Mouse (Mus musculus) cerebellum, postnatal 4 days (tissue): ENCODE data around the gene Krtap9-3.
A peak's percentile ranks its signal among the peaks of the same experiment; 100 is the strongest.
"Not testable (repeated sequence)": the region's sequence is repeated elsewhere in the genome, so short reads cannot be mapped to it uniquely, and the experiment has no call there.

ENCODE experiments used
- DNase-seq, 2 experiments: peaks; one replicate each; pipeline ENCODE4 v3.0.0; 2022; ENCODE audit warnings: low spot score in 2 of 2, mixed read lengths in 1 of 2

The Krtap9-3 gene

GRCm38 (mm10) chr11:99597742-99598141 lies at the start of gene Krtap9-3:
Gene Krtap9-3, minus strand, starts transcription at chr11:99598105.
- DNase-seq = not testable (repeated sequence)

DNA sequence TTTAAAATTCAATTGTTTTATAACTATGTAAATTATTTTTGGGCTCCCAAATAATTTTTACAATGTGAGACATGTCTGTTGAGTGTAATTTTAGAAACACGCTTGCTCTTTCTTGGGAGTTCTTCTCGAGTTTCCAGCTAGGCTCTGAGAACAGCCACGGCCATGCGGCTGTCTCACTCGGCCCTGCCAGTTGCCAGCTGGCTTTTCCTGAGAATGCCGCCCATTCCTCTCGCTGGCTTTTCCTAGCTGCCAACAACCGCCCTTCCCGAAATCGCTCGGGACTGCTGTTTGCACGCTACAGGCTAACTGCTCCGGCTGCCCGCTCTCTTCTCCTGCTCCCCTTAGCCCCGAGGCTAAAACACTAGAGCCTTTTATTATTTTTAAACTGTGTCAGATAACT lies 48.5 kb upstream of the Krtap9-3 start:
- DNase-seq = no peak

DNA sequence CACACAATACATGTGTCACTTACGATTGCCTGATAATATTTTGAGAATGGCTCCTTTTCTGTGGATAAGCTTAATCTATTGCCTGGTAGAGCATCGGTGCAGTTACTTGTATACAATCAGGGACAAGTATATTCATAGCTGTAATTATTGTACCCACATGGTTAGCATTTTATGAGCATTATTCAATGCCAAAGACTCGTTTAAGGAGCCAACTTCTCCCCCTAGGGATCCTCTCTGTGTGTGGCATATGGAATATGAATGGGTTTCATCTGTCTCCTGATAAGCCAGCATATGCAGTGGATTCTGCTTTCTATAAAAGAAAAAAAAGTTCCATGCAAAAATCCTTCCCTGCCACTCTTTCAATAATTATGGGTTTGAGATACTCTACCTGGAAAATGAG lies 46.4 kb upstream of the Krtap9-3 start:
- no peak for DNase-seq

DNA sequence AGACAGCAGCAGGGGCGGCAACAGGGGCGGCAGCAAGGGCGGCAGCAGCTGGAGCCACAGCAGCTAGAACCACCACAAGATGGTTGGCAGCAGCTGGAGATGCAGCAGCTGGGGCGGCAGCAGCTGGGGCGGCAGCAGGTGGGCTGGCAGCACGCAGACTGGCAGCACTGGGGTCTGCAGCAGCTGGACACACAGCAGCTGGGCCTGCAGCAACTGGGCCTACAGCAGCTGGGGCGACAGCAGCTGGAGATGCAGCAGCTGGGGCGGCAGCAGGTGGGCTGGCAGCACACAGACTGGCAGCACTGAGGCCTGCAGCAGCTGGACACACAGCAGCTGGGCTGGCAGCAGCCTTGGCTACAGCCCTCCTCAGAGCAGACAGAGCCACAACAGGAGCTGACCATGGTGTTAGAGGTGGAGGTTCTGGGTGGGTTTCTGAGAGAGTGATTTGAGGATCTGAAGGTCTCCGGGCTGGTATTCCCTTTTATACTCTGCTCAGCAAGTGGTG lies 45.8 kb upstream of the Krtap9-3 start, which contains the start of gene Krtap4-7:
TSS of gene Krtap4-7 (minus strand) at position 455 of the 505 bp plus-strand sequence.
- DNase-seq = not testable (repeated sequence)

- no peak for DNase-seq
Observed at GRCm38 (mm10) chr11:99640926-99641325, 43.0 kb upstream of the Krtap9-3 start.

DNA sequence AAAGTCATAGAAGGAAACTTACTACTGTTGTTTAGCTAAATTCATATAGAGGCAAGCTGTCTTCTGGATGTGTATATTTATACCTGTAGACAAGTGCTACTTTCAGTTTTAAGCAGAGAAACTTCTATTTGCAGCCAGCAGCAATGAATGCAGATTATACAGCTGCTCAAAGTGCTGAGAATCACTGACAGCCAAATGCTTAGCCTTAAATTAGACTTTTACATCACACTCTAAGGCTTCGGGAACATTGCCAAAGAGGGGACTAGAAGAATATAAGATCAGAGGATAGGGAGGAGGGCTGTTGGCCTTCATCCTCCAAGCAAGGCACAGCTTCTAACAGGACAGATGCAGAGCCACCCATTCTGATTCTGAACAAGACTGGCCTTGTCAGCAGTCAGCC lies 39.2 kb upstream of the Krtap9-3 start:
- no peak for DNase-seq

- DNase-seq = no peak
Observed at GRCm38 (mm10) chr11:99634653-99635134, 36.8 kb upstream of the Krtap9-3 start, which contains the start of gene Krtap4-2. Gene Krtap4-2, minus strand, starts transcription at chr11:99635084.

DNA sequence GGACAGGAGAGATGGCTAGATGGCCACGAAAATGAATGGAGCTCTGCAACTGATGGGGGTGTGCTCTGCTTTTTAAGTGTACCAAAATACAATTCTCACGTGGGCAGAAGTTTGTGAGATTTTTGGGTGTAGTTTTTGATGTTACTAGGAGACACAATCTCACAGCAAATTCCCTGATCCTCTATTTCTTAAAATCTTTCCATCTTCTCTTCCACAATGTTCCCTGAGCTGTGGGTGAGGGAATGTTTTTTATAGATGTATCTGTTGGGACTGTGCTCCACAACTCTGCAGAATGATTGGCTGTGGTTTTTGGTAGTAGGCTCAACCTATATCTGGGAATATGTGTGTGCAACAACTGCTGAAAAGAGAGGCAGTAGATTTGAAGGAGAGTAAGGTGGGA lies 35.4 kb upstream of the Krtap9-3 start:
- no peak for DNase-seq

GRCm38 (mm10) chr11:99630890-99631289 lies 33.0 kb upstream of the Krtap9-3 start:
- no peak for DNase-seq

GRCm38 (mm10) chr11:99628138-99628537 lies 30.2 kb upstream of the Krtap9-3 start, which contains the start of gene Krtap4-1:
Gene Krtap4-1, minus strand, starts transcription at chr11:99628238.
- DNase-seq = no peak

- no peak for DNase-seq
Observed at GRCm38 (mm10) chr11:99620335-99620734, 22.4 kb upstream of the Krtap9-3 start, which contains the start of gene Gm11562. Gene Gm11562, minus strand, starts transcription at chr11:99620435.

DNA sequence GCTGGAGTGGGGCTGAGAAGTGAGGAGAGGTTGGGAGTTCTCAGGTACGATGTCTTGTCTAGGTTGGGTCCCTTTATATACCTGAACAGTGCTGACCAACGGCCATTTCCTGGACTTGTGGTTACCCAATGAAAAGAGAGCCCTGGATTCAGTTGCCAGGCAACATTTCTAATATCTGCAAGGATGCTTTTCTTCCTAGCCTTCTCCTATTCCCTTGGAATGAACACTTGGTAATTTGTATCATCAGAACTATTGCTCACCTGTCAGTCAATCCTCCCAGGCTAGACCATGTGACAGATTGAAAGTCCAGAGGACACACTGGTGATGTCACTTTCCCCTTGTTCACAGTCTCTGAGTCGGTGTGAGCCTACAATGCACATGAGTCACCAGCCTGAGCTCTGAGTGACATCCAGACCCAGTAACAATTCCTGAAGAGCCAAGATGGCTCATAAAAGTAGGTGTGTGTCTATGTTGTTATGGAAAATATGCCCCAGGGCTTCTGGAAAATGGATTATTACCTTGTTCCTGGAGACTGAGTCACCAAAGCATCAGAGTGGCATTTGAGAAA lies 17.0 kb upstream of the Krtap9-3 start, which contains the start of gene Krtap2-4:
TSS of gene Krtap2-4 (minus strand) at position 51 of the 568 bp plus-strand sequence.
- no peak for DNase-seq

DNA sequence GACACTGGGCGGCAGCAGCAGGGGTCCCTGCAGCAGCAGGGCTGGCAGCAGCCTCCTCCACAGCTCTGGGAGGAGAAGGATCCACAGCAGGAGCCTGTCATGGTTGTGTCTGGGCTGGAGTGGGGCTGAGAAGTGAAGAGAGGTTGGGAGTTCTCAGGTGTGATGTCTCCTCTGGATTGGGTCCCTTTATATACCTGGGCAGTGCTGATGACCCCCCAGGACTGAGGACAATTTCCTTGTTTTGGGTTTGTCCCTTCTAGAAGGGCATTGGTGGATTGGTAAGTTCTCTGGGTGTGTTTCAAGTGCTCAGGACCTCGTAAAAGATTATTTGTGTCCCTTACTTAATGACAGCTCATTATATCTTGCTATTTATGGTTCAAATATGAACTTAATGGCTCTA lies 12.2 kb upstream of the Krtap9-3 start, which contains the start of gene Gm11937:
TSS of gene Gm11937 (minus strand) at position 101 of the 400 bp plus-strand sequence.
- DNase-seq = not testable (repeated sequence)

DNA sequence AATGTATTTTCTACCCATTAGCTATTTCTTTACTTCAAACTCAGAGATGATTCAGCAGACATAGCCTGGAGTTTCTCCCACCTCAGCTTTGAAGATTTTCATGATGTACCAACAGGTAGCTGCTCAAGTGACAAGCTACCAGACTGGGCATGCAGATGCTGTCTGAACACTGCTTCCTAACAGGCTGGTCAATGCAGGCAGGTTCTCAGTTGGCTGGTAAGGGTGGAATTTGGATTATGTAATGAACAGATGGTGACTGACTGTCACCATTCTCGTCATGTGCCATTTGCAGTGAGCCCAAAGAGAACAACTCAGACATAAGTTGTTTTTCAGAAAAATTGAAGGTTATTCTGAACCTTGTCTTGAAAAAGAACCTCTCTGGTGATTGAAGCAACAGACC lies 11.2 kb upstream of the Krtap9-3 start:
- DNase-seq = no peak

GRCm38 (mm10) chr11:99603208-99603607 lies 5.3 kb upstream of the Krtap9-3 start, which contains the start of gene Gm11938:
Gene Gm11938, minus strand, starts transcription at chr11:99603308.
- DNase-seq = not testable (repeated sequence)

- DNase-seq = no peak
Observed at GRCm38 (mm10) chr11:99590981-99591380, 6.9 kb downstream of the Krtap9-3 start, which contains the start of gene Krtap1-3. Gene Krtap1-3, minus strand, starts transcription at chr11:99591339.

- no peak for DNase-seq
Observed at GRCm38 (mm10) chr11:99585096-99585495, 12.8 kb downstream of the Krtap9-3 start.

- no peak for DNase-seq
Observed at GRCm38 (mm10) chr11:99583245-99583704, 14.6 kb downstream of the Krtap9-3 start, which contains the start of gene Krtap1-4. Gene Krtap1-4, minus strand, starts transcription at chr11:99583654.

GRCm38 (mm10) chr11:99581564-99581963 lies 16.3 kb downstream of the Krtap9-3 start:
- DNase-seq = no peak

GRCm38 (mm10) chr11:99581051-99581450 lies 16.9 kb downstream of the Krtap9-3 start:
- DNase-seq = no peak

GRCm38 (mm10) chr11:99580636-99581035 lies 17.3 kb downstream of the Krtap9-3 start, which contains the start of gene Krtap1-5:
Gene Krtap1-5, minus strand, starts transcription at chr11:99581016.
- no peak for DNase-seq

DNA sequence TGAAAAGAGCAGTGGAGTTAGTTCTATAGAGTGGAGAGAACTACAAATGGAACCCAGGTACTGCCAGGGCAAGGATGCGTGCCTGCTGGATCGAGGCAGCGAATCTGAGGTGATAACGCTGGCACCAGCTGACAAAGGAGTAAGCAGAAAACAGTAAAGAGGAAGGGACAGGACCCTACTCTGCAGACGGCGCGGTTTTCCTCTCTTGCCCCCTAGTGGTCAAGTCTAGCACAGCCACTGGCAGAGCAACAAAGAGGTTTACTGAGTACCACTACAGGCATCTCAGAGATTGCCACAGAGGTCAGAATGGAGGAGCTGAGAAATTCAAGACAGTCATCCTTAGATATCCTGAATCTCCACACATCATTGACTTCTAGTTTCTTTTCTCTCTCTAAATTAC lies 23.8 kb downstream of the Krtap9-3 start:
- DNase-seq = peak; percentile 63 to 78

DNA sequence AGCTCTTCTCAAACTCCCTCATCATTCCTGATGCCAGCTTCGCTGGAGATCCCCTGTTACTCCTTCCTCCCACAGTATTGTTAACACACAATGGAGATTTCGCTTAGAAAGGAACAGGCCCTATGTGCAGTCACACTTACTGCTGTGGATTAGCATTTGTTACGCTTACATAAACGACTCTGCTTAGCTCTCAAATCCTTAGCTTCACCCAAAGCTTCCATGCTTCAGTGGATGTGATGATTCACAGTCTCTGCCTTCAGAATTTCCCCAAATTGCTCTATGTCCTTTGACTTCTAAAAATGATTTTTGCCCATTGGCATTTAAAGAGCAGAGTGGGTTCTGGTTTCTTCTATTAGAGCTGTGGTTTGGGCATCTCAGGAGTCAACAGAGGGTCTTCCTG lies 24.7 kb downstream of the Krtap9-3 start:
- DNase-seq = no peak
